Mouse (Mus musculus) cerebellum, adult 8-10 months (tissue): ENCODE data around the gene Bcar3.
A peak's percentile ranks its signal among the peaks of the same experiment; 100 is the strongest.

Experiments used
- DNase-seq: peaks from one replicate; pipeline ENCODE4 v3.0.0; 2022

Gene Bcar3

DNA sequence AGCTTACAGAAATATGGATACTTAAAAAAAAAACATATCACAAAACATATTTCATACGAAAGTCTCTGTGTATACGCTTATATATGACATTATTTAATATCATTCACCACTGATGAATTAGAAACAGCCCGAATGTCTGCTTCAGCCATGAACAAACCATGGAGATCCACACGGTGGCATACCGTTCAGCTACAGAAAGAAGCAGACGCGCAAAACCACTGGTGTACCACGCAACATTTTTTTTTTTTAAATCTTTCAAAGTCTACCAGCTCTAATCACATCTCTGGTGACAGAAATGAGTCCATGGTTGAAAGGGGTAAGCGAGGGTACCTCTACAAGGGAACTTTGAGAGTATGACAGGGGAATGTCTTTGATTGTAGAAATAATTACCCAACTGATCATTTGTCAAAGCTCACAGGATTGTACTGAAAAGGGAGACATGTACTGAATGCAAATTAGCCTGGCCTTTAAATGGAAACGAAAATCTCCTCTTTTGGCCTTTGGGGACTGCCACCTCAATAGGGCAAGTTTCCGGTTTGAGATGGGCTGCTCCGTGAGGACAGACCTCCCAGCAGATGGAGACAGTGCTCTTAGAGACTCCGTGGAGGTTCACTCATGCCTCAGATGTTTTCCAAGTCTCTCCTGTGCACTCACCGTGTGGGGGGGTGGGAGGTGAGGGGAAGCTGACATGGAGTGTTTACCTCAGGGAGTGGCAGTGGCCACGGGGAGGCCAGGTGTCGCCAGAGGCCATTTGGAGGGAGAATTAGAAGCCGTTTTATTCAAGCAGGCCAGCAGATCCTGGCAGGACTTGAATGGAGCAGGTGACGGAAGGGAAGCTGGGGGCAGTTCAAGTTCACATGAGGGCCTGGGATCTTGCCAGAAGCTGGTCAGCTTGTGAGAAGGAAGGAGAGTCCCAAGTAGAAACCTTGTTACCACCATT, 168.3 kb downstream of the Bcar3 start:
- peak; percentile 48 for DNase-seq

DNA sequence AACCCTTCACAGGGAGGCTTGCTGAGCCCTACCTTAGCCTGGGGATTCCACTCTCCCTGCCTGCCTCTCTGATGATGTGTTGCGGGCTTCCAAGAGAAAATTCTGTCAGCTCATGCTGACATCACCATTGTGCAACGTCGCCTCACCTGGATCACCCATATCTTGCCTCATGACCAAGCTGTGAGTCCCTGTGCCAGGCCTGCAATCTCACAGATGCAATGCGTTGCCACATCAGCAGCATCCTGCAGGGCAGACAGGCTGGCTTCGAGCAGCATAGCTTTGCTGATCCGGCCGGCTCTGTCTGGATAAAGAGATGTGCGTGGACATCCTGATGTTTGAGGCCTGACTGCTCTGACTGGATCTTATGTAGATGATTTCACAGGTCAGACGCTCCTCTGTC, 169.2 kb downstream of the Bcar3 start:
- no peak for DNase-seq

DNA sequence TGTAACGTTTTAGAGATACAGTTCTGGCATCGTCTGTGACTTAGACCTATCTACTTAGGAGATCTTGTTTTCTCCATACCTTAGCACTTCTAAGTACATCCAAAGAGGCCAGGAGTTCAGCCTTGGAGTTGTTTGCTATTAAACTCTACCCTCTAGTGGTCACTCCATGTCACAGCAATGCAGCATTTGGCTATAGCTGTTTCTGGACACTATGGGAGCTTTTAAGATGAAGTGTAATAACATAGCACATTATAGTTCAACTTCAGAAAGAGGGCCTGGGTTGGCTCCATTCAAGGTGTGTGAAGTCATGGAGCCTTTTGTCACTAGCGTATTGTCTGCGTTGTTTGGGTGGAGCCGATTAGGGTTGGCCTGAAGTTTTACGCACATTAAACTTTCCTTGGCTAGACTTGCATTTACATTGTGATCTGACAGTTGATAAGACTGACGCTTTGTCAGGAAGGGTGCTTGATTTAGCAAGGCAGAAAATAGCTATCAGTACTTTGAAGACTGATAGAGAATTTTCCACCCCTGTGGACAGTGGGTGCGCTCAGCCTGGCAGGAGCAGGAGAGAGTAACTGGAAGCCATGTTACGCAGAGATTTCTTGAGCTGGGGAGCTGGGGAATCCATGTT, 172.3 kb downstream of the Bcar3 start:
- peak; percentile 58 for DNase-seq

DNA sequence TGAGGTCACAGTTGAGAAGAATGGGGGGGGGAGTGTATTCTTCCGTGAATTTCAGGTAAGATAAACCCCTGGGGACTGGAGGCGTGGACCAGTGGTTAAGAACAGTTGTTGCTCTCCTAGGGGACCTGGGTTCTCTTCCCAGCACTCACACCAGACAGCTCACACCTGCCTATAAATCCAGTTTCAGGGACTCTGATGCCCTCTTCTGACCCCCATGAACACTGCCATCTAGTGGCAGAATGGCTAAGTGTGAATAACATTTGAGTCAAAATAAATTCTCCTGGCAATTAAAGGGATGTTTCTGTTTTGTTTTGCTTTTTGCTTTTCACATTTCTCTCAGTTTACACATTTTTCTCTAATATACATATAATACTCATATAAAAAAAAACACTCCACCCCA, 174.0 kb downstream of the Bcar3 start:
- no peak for DNase-seq

- no peak for DNase-seq
Measured at GRCm38 (mm10) chr3:122470326-122471016, 176.5 kb downstream of the Bcar3 start.

- DNase-seq = peak; percentile 64
Measured at GRCm38 (mm10) chr3:122471017-122471721, 177.2 kb downstream of the Bcar3 start.

GRCm38 (mm10) chr3:122472412-122472811, 178.5 kb downstream of the Bcar3 start:
- no peak for DNase-seq

DNA sequence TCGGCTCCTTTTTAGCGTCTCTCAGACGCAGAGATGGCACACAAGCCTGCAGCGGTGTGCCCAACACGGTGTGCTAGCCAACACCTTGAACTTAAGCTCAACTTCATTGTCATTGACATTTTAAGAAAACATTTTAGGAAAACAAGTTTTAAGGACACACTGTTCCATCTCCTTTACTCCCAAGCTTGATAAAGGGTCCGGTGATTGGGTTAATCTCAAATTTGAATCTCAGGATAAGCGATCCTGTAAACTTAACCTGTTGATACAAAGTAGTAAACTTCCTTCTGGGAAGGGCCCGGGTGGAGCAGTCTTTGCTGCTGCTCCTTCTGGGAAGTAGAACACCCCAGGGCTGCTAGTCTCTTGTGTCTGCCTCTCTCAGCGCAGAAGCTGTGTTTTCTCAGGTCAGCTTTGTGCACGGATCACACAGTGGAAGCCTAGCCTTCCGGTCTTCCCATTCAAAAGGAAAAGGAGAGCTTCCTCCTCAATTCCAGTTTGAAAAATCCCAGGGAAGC, 179.6 kb downstream of the Bcar3 start:
- DNase-seq = no peak

DNA sequence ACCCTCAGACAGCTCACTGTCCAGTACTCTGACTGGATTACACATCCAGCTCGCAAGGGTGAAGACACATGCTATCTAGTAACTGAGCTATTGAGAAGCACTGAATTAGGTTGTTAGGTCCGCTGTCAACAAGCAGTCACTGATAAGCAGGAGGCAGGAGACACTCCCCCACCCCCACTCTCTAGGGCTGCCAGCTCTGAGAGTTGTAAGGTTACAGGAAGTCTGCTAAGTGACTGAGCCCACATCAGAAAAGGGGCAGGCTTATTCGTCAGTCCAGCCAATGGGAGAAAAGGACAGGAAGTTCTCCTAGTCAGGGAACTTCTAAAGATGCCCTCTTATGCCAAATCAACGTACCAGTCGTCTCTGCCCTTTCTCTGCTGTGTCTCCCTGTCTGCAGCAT, 180.1 kb downstream of the Bcar3 start:
- no peak for DNase-seq

- DNase-seq = no peak
Measured at GRCm38 (mm10) chr3:122474796-122475195, 180.9 kb downstream of the Bcar3 start.

DNA sequence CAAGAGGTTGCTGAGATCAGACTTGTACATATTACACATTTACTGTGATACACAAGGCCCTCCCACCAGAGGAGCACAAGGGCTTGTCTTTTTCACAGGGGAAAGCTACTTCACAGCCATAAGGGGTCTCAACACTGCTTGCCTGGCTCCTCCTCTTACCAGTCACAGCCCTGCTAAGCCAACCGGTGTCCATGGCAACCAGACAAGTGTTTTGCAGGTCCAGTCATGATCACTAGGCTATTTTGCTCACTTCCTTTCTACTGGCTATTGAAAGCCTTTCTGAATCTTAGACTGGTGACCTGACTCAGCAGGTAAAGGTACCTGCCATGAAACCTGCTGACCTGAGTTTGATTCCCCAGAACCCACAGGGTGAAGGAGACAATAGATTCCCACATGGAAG, 181.8 kb downstream of the Bcar3 start:
- no peak for DNase-seq

DNA sequence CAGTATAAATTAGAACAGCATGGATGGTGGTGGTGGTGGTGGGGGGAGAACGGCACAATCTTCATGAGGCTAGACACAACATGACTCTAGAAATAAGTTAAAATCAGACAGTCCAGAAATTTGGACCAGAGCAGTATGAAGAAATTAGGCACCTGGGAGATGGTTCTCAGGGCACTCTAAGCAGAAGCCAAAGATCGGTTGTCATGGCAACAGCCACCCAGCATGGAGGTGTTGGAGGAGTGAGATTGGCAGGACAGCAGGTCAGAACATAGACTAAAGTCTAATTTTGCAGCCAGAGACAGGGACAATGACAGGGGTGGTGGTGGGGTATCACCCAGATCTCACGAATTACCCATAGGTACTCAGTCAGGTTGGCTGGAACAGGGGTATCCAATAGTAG, 182.7 kb downstream of the Bcar3 start:
- no peak for DNase-seq

DNA sequence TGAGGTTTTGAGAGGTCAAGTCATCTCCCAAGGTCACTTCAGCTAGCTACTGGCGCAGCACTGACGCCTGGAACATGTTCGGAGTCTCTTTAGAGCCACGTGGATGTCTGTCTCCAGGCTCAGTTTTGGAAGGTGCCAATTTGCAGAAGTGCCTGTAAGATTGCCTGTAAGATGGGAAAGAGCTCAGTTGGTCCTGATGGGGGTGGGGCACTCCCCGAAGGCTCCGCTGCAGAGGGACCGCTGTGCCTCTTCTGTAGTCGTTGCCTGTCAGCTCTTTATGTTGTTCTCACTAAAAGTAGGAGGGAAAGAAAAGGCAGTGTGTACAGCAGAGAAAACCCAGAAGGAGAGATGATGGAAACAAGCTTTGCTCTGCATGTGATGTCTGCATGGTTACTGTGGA, 183.6 kb downstream of the Bcar3 start:
- DNase-seq = no peak

- DNase-seq = no peak
Measured at GRCm38 (mm10) chr3:122478735-122479134, 184.8 kb downstream of the Bcar3 start.

DNA sequence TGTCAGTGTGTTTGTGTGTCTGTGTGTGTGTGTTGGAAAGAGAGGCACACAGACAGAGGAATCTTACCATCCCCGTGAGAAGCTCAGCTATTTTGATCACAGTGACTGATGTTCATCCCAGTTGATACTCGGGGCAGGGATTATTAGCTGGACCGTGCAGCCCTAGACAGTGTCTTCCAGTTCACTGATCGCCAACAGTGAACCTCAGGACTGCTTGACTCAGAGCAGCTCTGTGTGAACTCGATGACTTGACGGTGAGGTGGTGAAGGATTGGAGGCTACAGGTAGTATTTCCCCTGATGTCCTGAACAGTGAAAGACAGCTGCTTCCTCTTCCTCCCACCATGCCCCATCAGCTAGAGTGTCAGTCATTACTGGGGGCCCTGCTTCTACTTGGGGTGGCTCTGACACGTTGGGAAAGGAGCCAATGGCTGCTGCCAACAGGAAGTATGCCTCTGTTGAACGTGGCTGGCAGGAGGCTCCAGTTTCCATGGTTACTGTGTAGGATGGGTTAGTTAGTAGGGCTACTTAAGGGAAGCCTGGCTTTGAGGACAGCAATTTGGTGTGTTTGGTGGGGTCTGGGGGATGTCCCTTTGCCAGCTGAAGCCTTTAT, 186.2 kb downstream of the Bcar3 start:
- no peak for DNase-seq

- DNase-seq = no peak
Measured at GRCm38 (mm10) chr3:122480986-122481385, 187.1 kb downstream of the Bcar3 start.

- DNase-seq = no peak
Measured at GRCm38 (mm10) chr3:122481891-122482739, 188.2 kb downstream of the Bcar3 start.

DNA sequence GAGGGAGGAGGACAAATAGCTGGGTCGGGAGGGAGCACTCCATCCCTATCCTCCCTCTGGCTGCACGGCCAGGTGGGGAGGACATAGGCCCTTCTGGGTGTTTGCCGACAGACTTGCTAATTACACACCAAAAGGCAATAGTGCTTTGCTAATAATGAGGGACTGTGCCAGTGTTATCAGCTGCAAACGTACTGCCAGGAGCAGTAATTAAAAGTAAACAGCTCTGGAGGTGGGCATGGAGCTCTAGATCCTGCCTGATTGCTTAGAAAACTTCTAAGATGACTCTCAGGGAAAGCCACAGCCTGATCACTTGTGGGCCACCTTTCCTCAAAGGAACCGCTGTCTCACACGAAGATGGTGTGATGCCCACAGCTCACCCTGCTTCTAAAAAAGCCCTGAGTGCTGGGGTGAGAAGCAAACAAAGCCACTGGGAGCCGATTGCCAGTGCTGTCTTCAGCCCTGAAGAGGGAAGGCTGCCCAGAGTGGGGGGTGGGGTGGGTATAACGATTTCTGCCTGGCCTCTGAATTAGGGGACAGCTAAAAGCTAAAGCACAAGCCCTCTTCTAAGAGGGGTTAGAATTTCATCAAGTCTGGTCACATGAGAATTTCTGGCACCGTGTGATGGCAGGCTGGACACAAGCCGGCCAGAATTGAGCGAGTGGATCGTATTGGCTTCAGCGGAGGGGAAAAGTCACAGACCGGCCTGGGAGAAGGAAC, 189.3 kb downstream of the Bcar3 start:
- DNase-seq = no peak

DNA sequence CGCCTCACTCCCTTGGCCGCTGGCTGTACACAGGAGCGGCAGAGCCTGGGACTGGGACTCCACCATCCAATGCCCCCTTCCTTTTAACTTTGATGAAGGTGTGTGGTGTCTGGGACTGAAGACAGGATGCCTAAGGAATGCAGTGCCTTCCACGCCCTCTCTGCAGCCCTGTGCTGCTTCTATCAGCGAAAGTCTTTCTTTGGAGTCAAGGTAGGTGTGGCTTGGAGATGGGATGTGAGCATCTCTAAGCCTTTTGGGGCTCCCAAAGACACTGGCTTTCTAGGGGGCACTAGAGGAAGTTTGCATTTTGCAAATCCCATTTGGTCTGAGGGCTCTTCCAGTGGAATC, 189.8 kb downstream of the Bcar3 start:
- DNase-seq = no peak

DNA sequence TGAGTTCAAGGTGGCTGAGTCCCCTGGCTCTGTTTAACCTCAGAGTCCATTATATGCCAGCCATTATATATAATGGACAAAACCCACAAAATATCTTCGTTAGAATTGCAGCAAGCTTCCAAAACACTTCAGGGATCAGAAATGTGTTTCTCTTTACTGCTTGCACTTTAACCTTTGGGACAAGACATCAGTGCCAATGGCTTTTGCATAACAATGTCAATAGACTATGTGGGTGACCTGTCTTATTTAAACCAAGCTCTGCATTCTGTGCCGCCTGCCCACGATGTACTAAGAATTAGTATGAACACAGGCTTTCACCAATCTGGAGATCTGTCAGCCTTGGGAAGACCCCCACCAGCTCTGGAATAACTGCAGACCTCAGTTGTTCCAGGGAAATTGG, 190.4 kb downstream of the Bcar3 start:
- no peak for DNase-seq

- DNase-seq = no peak
Measured at GRCm38 (mm10) chr3:122485699-122486098, 191.8 kb downstream of the Bcar3 start.
